Mouse (Mus musculus) heart, postnatal 14 days (tissue): ENCODE data around the gene Pias4. TPM values are rescaled to one million over a fixed set of nuclear protein-coding genes. Genes with fewer than 3 reads are reported as not detected.

Experiments
- DNase-seq, 2 experiments: peaks; one replicate each; pipeline ENCODE4 v3.0.0; 2021 to 2022
- intact Hi-C: fragments of 180-260 bp; cut with DNase I; formaldehyde crosslinking; loops from one replicate; pipeline ENCODE4 v1.15.1; 2025
- microRNA-seq, 2 experiments: library from miRNA; unstranded; fragments of <30 nt; microRNA quantifications; one replicate each; pipeline ENCODE4 v1.2.0; 2021 to 2022
- total RNA-seq, 2 experiments: library from RNA; stranded (reverse); gene quantifications; 2 replicates each; pipeline ENCODE4 v1.2.3; 2021

Pias4 gene
- total RNA-seq, 2 experiments from 2014 or later, result 15.2 to 18.3 TPM

- intact Hi-C loops, result loop anchor here (5.0 kb wide), 1 partner anchor 66 kb away; no protein-coding TSS in a partner anchor
- peak; percentile 85 to 91 for DNase-seq
These were observed 61.5 kb downstream of the Pias4 start for GRCm38 (mm10) chr10:81106113-81106721.

- intact Hi-C loops, result loop anchor here (5.0 kb wide), 1 partner anchor 67 kb away; no protein-coding TSS in a partner anchor
- peak; percentile 99 for DNase-seq
These were observed 62.1 kb downstream of the Pias4 start, which contains the start of gene Map2k2 for GRCm38 (mm10) chr10:81105565-81106112. Map2k2 (plus strand) TSS chr10:81105915.

Small RNA genes lying within 50 kb of the gene (microRNA-seq; reads per million reads assigned to microRNA genes)
- gene Mir5615-1 (0 reads per million in 2 experiments), gene Mir5615-2 (0 reads per million in 2 experiments)

Other genes with a start within 250 kb of the Pias4 start
- gene Lmnb2, start 249.7 kb downstream of the Pias4 start, total RNA-seq, result 1 to 10 TPM; 5.1 to 7.0 TPM
- gene Gadd45b, start 237.8 kb downstream of the Pias4 start, total RNA-seq, result 10 to 100 TPM; 13.6 to 17.2 TPM
- under 1 TPM; 0.27 to 0.31 TPM for gene Gng7, start 153.0 kb downstream of the Pias4 start, total RNA-seq
- under 1 TPM in 1 of 2 experiments, not detected in 1; 0.10 TPM for gene Diras1, start 142.3 kb downstream of the Pias4 start, total RNA-seq
- gene Slc39a3, start 130.5 kb downstream of the Pias4 start, total RNA-seq, result 10 to 100 TPM; 13.6 to 14.8 TPM
- gene Sgta, start 107.7 kb downstream of the Pias4 start, total RNA-seq, result 10 to 100 TPM; 91.5 to 93.3 TPM
- 10 to 100 TPM; 10.3 to 10.9 TPM for gene Thop1, start 97.9 kb downstream of the Pias4 start, total RNA-seq
- gene Creb3l3, start 69.0 kb downstream of the Pias4 start, total RNA-seq, result under 1 TPM; 0.69 to 0.90 TPM
- gene Map2k2, start 62.0 kb downstream of the Pias4 start, total RNA-seq, result 100 to 1,000 TPM; 115 to 122 TPM
- gene Zbtb7a, start 32.7 kb downstream of the Pias4 start, total RNA-seq, result 10 to 100 TPM; 40.8 to 43.2 TPM
- gene Eef2, start 8.7 kb upstream of the Pias4 start, total RNA-seq, result 1,000 to 10,000 TPM; 1,113 to 1,165 TPM
- gene Dapk3, start 15.1 kb upstream of the Pias4 start, total RNA-seq, result 10 to 100 TPM; 28.4 to 29.2 TPM
- not detected for gene 4930442H23Rik, start 15.9 kb upstream of the Pias4 start, total RNA-seq
- 1 to 10 TPM; 3.6 to 9.8 TPM for gene Nmrk2, start 34.1 kb upstream of the Pias4 start, total RNA-seq
- under 1 TPM; 0.12 TPM for gene Atcay, start 62.9 kb upstream of the Pias4 start, total RNA-seq
- 1 to 10 TPM; 2.7 to 3.4 TPM for gene Zfr2, start 65.2 kb upstream of the Pias4 start, total RNA-seq
- gene Matk, start 85.0 kb upstream of the Pias4 start, total RNA-seq, result under 1 TPM; 0.26 to 0.51 TPM
- gene Mrpl54, start 99.0 kb upstream of the Pias4 start, total RNA-seq, result 10 to 100 TPM; 83.0 to 96.2 TPM
- gene Apba3, start 99.0 kb upstream of the Pias4 start, total RNA-seq, result 10 to 100 TPM; 85.5 to 97.2 TPM
- under 1 TPM; 0.14 to 0.34 TPM for gene Tjp3, start 123.7 kb upstream of the Pias4 start, total RNA-seq
- gene Pip5k1c, start 125.0 kb upstream of the Pias4 start, total RNA-seq, result 10 to 100 TPM; 34.8 to 36.7 TPM
- gene Cactin, start 153.2 kb upstream of the Pias4 start, total RNA-seq, result 10 to 100 TPM; 15.6 to 17.8 TPM
- gene Tbxa2r, start 160.8 kb upstream of the Pias4 start, total RNA-seq, result 1 to 10 TPM; 5.3 to 7.9 TPM
- gene Gipc3, start 175.3 kb upstream of the Pias4 start, total RNA-seq, result 1 to 10 TPM; 5.2 to 5.5 TPM
- 10 to 100 TPM; 74.0 to 82.9 TPM for gene Hmg20b, start 182.6 kb upstream of the Pias4 start, total RNA-seq
- 10 to 100 TPM; 11.7 to 14.3 TPM for gene Mfsd12, start 189.6 kb upstream of the Pias4 start, total RNA-seq
- gene 4930404N11Rik, start 197.9 kb upstream of the Pias4 start, total RNA-seq, result 1 to 10 TPM; 1.2 to 1.3 TPM
- gene Fzr1, start 210.6 kb upstream of the Pias4 start, total RNA-seq, result 10 to 100 TPM; 30.5 to 32.7 TPM
- 10 to 100 TPM; 47.6 to 55.3 TPM for gene Dohh, start 216.5 kb upstream of the Pias4 start, total RNA-seq
- gene Gm48551, start 216.5 kb upstream of the Pias4 start, total RNA-seq, result under 1 TPM; 0.51 to 0.84 TPM
- gene Gm48552, start 221.1 kb upstream of the Pias4 start, total RNA-seq, result under 1 TPM; 0.65 to 0.83 TPM
- gene Smim24, start 225.1 kb upstream of the Pias4 start, total RNA-seq, result 1 to 10 TPM; 1.9 to 2.0 TPM